Mouse (Mus musculus) ES-Bruce4 (cell line): ENCODE measurements around the gene Auts2. TPM values are rescaled to one million over a fixed set of nuclear protein-coding genes. Genes with fewer than 3 reads are reported as not detected.

Experiments
- H3K27ac ChIP-seq: 2 replicates; pipeline ENCODE4 v1.5.1; 2012; ENCODE audit warnings: low read length, inconsistent platforms; ENCODE audit not compliant: insufficient read depth
- H3K27me3 ChIP-seq: 2 replicates; pipeline ENCODE4 v1.6.1; 2012; ENCODE audit warnings: mild to moderate bottlenecking, low read length, inconsistent platforms; ENCODE audit not compliant: control insufficient read depth, poor library complexity, insufficient read depth, severe bottlenecking
- H3K36me3 ChIP-seq: 2 replicates; pipeline ENCODE4 v1.6.1; 2012; ENCODE audit warnings: inconsistent platforms, mild to moderate bottlenecking, low read length, moderate library complexity; ENCODE audit not compliant: control insufficient read depth, poor library complexity, insufficient read depth, severe bottlenecking
- H3K4me1 ChIP-seq: one replicate; pipeline ENCODE4 v1.8.1; 2011; ENCODE audit warnings: low read length; ENCODE audit not compliant: control insufficient read depth, insufficient read depth
- H3K4me3 ChIP-seq: 2 replicates; pipeline ENCODE4 v1.5.1; 2011; ENCODE audit warnings: low read depth, mild to moderate bottlenecking, low read length
- H3K9ac ChIP-seq: 2 replicates; pipeline ENCODE4 v1.6.1; 2012; ENCODE audit warnings: low read depth, mild to moderate bottlenecking, inconsistent platforms; ENCODE audit not compliant: poor library complexity, severe bottlenecking
- H3K9me3 ChIP-seq: replicated peaks from 2 replicates; pipeline ENCODE4 v1.6.1; 2012; ENCODE audit warnings: mild to moderate bottlenecking, low read length, inconsistent platforms; ENCODE audit not compliant: control insufficient read depth, poor library complexity, insufficient read depth, severe bottlenecking
- CTCF ChIP-seq: IDR thresholded peaks from one replicate; pipeline ENCODE4 v1.8.1; 2011; ENCODE audit warnings: low read depth, low read length
- EP300 ChIP-seq: IDR thresholded peaks from 2 replicates; pipeline ENCODE4 v1.6.1; 2011; ENCODE audit warnings: low read depth, low read length; ENCODE audit not compliant: insufficient read depth
- POLR2A ChIP-seq: IDR thresholded peaks from one replicate; pipeline ENCODE4 v1.8.1; 2011; ENCODE audit warnings: low read length; ENCODE audit not compliant: insufficient read depth
- polyA plus RNA-seq: library from polyadenylated mRNA; stranded (reverse); fragments of >200 nt; gene quantifications from 2 replicates; pipeline ENCODE4 v1.2.4, GENCODE M21; 2011; ENCODE audit warnings: low read depth; ENCODE audit not compliant: missing spikeins, insufficient read depth, insufficient read length

Gene Auts2
- polyA plus RNA-seq, 1 experiment = 23.4 TPM

DNA sequence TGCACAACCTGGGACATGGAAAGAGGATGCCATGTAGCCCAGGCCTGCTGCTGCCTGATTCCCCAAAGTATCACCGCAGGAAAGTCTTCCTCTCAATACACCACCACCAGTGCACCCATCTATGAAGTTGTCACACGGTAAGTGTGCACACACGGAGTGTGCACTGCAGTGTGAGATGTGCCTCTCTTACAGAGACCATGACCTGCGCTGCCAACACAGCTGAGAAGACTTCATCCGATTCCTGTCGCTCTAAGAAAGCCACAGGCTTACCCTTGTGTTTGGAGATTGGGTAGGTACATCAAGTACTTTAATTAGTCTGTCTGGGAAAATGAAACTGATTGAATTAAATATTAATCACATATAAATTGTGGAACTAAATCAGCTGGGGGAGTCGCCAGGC is 878.5 kb downstream of the Auts2 start:
- Histone ChIP-seq H3K4me3 (no peak overlapping the region), H3K9me3 (no peaks in the 10 kb centered on the region), H3K36me3 (no peaks in the 10 kb centered on the region), H3K27ac (no peak overlapping the region), H3K9ac (no peak overlapping the region), H3K4me1 (no peaks in the 10 kb centered on the region), H3K27me3 (no peaks in the 10 kb centered on the region)
- no peak for TF ChIP-seq POLR2A
- no peak for TF ChIP-seq CTCF
- TF ChIP-seq EP300 = no peak

DNA sequence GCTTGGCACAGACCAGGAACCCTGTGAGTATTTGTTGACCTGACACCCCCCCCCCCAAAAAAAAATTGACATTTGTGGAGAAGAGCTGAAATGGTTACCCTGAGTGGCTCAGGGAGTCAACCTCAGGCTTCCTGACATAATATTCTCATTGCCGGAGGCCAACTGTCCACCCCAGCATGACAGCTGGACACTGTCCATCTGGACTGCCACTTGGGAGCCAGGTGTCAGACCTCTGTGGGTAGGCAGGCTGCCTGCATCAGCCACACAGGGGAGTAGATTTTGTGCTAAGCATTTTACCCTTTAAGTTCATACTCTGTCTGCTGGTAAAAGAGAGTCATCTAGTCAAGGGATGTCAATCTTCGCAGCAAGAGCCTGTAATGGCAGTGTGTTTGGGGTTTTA is 880.5 kb downstream of the Auts2 start:
- TF ChIP-seq EP300 = no peak
- no peak for TF ChIP-seq CTCF
- no peak for TF ChIP-seq POLR2A
- H3K27ac ChIP-seq = no peak overlapping the region
- no peaks in the 10 kb centered on the region for H3K27me3 ChIP-seq
- H3K4me1 ChIP-seq = no peaks in the 10 kb centered on the region
- H3K36me3 ChIP-seq = no peaks in the 10 kb centered on the region
- H3K9me3 ChIP-seq = no peaks in the 10 kb centered on the region
- no peak overlapping the region for H3K4me3 ChIP-seq
- no peak overlapping the region for H3K9ac ChIP-seq

GRCm38 (mm10) chr5:131658822-131659515 is 884.2 kb downstream of the Auts2 start:
- H3K4me1 ChIP-seq = no peaks in the 10 kb centered on the region
- H3K27me3 ChIP-seq = no peaks in the 10 kb centered on the region
- H3K9ac ChIP-seq = no peak overlapping the region
- no peak overlapping the region for H3K4me3 ChIP-seq
- H3K9me3 ChIP-seq = no peaks in the 10 kb centered on the region
- H3K27ac ChIP-seq = no peak overlapping the region
- H3K36me3 ChIP-seq = no peaks in the 10 kb centered on the region
- TF ChIP-seq EP300 (no peak), POLR2A (no peak), CTCF (no peak)

- Histone ChIP-seq H3K27me3 (no peaks in the 10 kb centered on the region), H3K4me1 (no peaks in the 10 kb centered on the region), H3K9me3 (no peaks in the 10 kb centered on the region), H3K4me3 (no peak overlapping the region), H3K9ac (no peak overlapping the region), H3K36me3 (no peaks in the 10 kb centered on the region), H3K27ac (no peak overlapping the region)
- TF ChIP-seq POLR2A = no peak
- no peak for TF ChIP-seq CTCF
- no peak for TF ChIP-seq EP300
Measured at GRCm38 (mm10) chr5:131654206-131654605, 888.9 kb downstream of the Auts2 start.

DNA sequence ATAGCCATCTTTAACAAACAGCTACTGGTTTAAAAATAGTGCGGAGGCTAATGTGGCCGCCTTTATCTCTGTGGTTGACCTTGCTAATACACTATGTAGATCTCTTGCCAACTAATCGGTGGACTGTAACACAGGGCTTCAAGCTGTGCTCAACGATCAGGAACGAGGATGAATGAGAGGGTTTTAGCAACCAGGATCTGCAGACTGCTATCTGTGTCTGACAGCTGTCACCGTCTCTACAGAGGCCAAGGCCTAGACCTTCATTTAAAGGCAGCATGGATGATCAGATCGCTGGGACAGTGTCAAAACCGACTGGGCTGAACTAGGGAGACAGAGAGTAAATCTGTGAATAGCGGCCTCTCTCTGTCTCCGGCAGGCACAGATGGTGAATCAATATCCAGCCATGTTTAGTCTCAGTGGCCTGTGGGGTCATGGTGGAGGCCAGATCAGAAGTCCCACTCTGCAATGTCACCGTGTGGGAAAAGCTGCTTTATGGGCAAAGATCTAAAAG is 892.7 kb downstream of the Auts2 start:
- Histone ChIP-seq H3K27me3 (no peaks in the 10 kb centered on the region), H3K9ac (no peak overlapping the region), H3K36me3 (no peaks in the 10 kb centered on the region), H3K4me3 (no peak overlapping the region), H3K27ac (no peak overlapping the region), H3K9me3 (no peaks in the 10 kb centered on the region), H3K4me1 (no peaks in the 10 kb centered on the region)
- TF ChIP-seq EP300 (no peak), POLR2A (no peak), CTCF (no peak)

DNA sequence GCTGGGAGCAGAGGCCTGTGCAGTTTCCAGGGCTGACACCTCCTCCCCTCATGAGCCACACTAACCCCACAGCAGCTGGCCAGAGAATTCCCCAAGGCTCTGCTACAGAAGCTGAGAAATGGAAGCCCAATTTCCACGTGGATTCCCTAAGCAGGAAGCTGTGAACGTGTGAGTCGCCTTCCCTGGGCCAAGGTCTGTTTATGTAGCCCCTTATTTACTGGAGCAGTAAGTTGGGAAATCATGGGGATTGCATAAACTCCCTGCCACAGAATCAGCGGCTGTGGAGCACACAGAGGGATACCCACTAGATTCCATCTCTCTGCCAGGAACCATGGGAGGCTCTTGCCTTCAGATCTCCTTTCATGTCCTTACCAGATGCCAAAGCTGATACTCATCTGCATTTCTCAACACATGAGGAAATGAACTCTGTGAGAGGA is 895.4 kb downstream of the Auts2 start:
- H3K36me3 ChIP-seq = no peaks in the 10 kb centered on the region
- no peaks in the 10 kb centered on the region for H3K9me3 ChIP-seq
- H3K4me1 ChIP-seq = no peaks in the 10 kb centered on the region
- no peaks in the 10 kb centered on the region for H3K27me3 ChIP-seq
- no peak overlapping the region for H3K9ac ChIP-seq
- no peak overlapping the region for H3K4me3 ChIP-seq
- H3K27ac ChIP-seq = no peak overlapping the region
- TF ChIP-seq POLR2A (no peak), CTCF (no peak), EP300 (no peak)
